Mouse (Mus musculus): Measurements from ENCODE around the gene Slc12a6. TPM values are rescaled to one million over a fixed set of nuclear protein-coding genes. Genes with fewer than 3 reads are reported as not detected.
A peak's percentile ranks its signal among the peaks of the same experiment; 100 is the strongest.

The Slc12a6 gene
- total RNA-seq (2021) = 10 to 100 TPM; 32.1 to 36.1 TPM
- long read RNA-seq, experiment 1, partial matches to known transcripts = 3 of 3 reads
- long read RNA-seq, experiment 1, other reads (novel, unspliced or antisense) = 0 of 3 reads
- long read RNA-seq, experiment 2, partial matches to known transcripts = 2 of 4 reads
- long read RNA-seq, experiment 2, other reads (novel, unspliced or antisense) = 2 of 4 reads

DNA sequence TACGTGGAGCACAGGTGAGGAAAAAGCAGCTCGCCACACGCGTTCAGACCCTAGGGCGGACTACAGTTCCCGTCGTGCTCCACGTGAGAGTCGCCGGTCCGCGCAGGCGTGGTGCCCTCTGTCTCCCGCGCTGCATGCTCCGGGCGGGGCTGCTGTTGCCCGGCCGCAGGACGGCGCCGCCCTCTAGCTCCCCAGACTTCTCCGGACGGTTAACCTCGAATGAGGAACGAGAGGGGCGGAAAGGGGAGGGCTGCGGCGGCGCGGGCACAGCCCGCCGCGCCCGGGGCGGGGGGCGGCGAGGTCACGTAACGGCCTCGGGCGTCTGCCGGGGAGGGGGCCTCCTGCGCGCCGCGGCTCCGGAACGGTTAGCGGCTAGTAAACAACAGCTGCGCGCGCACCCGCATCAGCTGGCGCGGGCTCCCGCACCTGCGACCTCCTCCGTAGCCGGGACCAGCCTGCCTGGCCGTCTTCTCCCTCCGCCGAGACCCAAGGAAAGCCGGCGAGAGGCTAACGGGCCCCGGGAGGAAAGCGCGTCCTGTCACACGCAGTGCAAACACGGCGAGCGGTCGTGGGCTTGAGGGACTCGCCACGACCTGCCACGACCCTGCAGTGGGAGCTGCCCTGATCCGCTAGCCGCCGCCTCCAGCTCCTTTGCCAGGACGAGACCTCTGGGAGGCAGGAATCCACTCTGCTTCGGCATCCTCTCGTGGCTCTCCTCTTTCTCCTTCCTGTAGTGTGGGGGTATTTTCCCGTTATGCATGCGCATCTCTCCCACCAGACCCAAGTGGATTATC lies at the start of gene Slc12a6:
TSS of gene Slc12a6 (plus strand) at position 378 of the 794 bp plus-strand sequence.
- peak; percentile 96 to 97 for DNase-seq

GRCm38 (mm10) chr2:112215977-112216376 lies 49.6 kb upstream of the Slc12a6 start:
- DNase-seq = no peak

DNA sequence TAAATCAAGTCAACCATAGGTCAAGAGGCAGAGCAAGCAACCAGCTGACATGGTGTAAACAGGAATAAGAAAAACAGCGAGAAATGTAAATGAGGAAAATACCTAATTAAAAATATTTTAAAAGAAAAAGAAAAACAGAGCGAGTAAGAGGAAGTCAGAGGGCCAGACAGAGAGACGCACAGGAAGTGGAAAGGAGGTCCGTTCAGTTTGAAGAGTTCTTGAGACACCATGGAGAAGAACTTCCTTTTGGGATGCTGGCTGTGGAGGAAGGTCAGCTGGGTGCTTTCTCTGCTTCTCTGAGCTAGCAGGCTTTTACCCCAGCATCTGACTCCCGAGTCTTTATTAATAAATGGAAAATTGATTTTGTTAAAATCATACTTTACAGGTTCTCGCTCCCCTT lies 48.0 kb upstream of the Slc12a6 start:
- no peak for DNase-seq

GRCm38 (mm10) chr2:112220880-112221279 lies 44.7 kb upstream of the Slc12a6 start:
- no peak for DNase-seq

DNA sequence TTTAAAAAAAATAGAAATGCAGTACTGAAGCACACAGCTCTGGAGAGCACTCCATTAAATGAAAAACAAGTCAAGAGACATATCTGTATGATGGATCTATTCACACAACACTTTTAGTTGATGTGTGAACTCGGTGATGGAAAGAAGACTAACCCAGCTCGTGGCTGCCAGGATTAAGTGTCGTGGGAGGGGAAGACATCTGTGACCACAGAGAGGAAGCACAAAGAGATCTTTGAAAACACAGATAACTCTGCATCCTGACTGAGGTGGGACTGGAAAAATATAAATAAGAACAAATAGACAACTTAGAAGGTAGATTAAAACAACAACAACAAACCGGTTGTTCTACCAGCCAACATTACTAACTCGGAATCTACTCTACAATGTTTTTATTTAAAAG lies 43.0 kb upstream of the Slc12a6 start:
- DNase-seq = no peak

- no peak for DNase-seq
These were observed 41.3 kb upstream of the Slc12a6 start for GRCm38 (mm10) chr2:112224356-112224755.

GRCm38 (mm10) chr2:112232623-112233022 lies 33.0 kb upstream of the Slc12a6 start:
- no peak for DNase-seq

DNA sequence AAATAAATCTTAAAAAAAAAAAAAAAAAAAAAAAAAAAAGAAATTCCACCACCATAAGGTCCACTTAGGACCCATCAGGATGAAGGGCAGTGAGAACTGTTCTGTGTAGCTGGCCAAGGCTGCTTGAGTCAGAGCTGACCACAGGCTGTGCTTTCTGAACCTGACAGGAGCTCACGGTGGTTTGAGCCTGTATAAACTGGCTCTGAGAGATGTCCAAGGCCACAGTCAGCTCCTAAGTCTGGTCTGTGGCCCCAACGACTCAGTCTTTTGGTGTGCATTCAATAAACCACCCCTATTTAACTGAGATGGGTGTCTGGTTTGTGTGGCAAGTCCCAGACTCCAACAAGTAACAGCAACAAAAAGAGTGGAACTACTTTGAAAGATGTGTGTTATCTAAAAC lies 29.0 kb upstream of the Slc12a6 start:
- DNase-seq = peak; percentile 39 to 41

DNA sequence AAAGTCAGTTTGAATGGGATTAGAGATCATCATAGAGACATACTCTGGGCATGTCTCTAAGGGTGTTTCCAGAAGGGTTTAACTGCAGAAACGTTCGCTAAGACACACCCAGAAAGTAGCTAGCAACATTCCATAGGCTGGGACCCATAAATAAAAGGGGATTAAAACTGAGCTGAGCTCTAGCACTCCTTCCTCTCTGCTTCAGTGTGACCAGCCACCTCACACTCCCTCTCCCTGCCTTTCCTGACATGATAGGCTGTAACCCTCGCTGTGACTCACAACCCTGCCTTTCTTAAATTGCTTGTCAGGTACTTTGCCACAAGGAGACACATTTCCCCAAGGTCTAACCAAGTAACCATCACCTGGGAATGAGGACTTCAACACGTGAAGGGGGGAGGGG lies 27.6 kb upstream of the Slc12a6 start:
- no peak for DNase-seq

DNA sequence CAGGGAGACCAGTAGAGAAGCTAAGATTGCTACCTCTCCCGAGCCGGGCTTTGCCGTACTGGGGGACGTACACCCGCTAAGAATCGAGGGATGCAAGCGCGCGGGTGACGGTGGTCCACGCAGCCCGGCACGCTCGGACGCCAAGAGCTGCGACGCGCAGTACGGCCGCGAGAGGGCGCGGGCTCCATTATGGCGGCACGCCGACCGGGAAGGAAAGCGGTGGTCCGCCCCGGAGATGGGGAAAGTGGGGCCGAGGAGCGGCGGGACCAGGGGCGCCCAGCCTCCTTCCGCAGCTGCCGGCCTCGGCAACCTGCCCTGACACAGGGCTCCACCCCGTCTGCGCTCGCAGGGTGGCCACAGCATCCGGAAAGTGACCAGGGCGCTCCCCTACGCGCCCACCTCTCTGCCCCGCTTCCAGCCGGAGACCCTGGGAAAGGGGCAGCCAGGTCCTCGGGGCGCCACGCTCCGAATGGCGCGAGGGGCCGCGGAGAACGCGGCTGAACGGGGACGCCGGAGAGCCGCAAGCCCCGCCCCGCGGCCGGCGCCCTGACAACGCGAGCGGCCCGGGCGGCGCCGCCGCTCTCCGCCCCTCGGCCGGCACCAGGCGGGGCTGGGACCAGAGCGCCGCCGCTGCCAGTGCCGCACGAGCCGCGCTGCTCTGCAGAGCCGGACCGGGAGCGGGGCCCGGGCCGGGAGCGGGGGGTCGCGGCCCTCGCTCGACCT lies 26.3 kb upstream of the Slc12a6 start, which contains the start of gene Lpcat4:
TSS of gene Lpcat4 (plus strand) at position 257 of the 723 bp plus-strand sequence.
- peak; percentile 87 to 91 for DNase-seq

DNA sequence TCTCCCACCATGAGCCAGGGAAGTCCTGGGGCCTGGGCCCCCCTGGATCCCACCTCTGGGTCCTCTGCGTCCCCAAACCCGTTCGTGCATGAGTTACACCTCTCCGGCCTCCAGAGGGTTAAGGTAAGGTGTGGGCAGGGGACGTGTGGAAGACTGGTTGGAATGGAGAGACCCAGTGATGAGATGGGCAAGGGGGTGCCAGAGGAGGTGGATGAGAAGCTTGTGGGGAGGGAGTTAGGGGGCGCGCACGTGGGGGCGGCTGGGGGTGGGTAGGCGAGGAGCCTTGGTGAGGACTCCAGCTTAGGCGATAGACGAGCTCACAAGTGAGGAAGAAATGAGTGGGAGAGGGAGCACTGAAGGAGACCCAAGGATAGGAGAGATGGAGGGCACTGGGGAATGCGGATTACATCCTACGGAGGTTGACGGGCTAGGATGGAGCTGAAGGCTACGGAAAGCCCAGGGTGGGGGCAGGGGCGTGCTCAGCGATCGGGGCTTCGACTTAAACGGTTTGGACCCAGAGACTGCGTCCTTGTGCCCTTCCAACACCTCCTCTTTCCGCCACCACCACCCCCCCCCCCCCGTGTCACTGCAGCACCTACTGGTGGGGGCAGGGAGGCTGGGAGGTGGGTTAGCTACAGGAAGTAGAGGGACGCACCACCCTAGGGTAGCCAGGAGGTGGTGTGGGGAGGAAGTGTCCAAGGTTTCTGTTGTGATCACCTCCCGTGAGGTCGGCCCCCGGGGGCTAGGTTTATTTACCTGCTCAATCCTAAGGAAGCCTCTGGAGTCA lies 25.5 kb upstream of the Slc12a6 start:
- peak in 1 of 2 experiments; percentile 19 for DNase-seq

DNA sequence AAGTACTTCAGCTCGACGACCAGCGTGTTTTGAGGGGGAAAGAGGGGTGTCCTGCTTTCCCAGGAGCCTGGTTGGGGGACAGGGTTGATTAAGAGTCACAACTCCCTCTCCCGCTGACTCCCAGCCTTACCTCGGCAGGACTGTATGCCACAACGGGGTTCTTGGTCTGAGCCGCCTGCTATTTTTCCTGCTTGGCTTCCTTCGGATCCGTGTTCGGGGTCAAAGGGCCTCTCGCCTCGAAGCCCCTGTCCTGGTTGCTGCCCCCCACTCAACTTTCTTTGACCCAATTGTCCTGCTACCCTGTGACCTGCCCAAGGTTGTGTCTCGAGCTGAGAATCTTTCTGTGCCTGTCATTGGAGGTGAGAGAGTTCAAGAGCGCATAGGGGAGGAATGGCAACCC lies 23.8 kb upstream of the Slc12a6 start:
- no peak for DNase-seq

GRCm38 (mm10) chr2:112245307-112245706 lies 20.3 kb upstream of the Slc12a6 start:
- no peak for DNase-seq

DNA sequence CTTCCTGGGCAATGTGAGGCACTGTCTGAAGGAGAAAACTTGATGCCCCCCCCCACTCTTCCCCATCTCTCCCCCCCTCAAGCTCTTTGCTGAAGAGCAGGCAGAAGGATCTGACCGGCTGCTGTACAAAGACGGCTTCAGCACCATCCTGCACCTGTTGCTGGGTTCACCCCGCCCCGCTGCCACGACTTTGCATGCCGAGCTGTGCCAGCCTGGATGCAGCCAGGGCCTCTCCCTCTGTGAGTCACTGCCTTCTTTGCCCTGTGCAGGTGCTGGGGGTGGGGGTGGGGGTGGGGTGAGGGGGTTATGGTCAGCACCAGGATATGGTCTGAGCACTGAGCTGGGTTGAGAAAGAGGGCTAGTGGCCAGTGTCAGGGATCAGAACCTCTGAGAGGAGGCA lies 19.4 kb upstream of the Slc12a6 start:
- DNase-seq = no peak

DNA sequence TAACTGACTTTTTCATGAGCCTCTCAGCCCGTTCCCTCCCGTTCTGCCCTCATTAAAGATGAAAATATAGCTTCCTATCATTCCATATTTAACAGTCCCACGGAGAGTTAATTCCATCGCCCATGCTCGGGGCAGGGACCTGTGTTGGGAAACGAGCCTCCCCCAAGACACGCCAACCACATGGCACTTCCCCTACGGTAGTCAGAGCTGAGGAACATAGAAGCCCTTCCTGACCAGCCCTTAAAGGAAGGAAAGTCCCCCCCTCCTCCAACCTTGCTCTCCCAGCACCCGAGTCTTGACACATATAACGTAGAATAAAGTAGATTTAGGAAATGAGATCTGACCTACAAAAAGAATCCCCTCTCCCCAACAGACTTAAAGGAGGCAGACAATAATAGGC lies 18.3 kb upstream of the Slc12a6 start:
- DNase-seq = no peak

DNA sequence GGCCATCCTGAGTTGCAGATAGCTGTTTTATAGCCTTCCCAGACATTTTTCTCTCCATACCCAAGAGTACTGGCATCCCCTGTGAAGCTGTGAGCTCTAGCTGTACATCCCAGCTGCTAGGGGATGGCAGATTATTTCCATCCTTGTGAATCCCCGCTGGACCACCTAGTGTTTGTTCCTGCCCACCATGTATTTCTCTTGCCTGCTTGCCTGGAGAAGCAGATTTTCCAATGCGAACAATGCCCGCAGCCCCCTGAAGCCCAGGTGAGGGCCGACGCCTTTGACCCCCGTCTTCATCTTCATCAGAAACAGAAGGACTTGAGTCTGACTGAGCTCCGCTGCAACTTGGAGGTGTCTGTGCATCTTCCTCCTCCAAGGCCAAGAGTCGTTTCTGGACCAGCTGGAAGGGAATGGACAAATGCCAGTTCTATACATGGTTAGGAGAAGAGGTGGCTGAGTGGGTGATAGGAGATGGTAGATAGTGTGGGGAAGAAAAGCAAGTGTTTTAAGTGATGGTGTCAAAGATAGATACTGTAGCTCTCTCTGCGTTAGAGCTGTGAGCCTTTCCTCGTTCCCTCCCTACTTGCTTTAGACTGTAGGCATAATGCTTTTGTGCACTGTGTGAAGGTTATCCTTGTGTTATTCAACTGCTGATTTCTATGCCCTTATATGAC lies 15.7 kb upstream of the Slc12a6 start:
- no peak for DNase-seq

DNA sequence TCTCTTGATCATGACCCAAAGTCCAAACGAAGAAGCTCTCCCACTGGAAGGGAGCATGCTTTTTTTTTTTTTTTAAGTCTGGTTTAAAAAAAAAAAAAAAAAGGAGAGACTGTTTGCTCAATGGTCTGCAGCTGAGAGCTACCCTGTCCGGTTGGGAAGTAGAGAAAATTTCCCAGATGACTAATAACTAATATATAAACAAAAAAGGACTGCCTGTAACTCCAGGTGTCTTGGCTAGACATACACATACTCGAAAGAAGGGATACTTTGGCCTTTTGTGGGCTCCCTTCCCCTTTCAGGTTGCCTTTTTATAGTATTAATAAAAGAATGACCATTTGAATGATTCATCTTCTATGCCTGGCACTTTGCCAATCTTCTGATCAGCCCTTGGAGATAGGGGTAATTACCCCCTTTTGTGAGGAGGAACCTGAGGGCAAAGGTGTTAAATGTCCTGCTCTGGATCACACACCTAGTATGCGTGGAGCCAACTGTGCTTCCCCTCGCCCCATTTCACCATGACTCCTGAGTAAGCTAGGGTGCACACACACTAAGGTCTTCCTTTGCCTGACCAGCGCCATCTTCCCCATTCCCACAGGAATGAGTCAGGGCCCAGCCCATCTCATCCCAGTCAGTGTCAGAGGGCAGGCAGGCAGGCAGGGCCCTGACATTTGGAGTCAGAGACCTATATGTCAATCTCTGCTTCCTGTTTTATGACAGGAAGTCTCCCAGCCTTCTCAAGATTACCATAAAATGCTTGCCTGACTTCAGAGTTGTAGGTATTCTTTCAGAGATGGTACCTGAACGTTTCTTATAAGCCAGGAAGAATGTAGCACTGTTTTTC lies 10.7 kb upstream of the Slc12a6 start:
- DNase-seq = peak; percentile 28 to 60

- peak; percentile 8 to 28 for DNase-seq
These were observed 6.2 kb upstream of the Slc12a6 start, which contains the start of gene Nutm1 for GRCm38 (mm10) chr2:112259241-112259962. TSS of gene Nutm1 (minus strand) at chr2:112259291.

DNA sequence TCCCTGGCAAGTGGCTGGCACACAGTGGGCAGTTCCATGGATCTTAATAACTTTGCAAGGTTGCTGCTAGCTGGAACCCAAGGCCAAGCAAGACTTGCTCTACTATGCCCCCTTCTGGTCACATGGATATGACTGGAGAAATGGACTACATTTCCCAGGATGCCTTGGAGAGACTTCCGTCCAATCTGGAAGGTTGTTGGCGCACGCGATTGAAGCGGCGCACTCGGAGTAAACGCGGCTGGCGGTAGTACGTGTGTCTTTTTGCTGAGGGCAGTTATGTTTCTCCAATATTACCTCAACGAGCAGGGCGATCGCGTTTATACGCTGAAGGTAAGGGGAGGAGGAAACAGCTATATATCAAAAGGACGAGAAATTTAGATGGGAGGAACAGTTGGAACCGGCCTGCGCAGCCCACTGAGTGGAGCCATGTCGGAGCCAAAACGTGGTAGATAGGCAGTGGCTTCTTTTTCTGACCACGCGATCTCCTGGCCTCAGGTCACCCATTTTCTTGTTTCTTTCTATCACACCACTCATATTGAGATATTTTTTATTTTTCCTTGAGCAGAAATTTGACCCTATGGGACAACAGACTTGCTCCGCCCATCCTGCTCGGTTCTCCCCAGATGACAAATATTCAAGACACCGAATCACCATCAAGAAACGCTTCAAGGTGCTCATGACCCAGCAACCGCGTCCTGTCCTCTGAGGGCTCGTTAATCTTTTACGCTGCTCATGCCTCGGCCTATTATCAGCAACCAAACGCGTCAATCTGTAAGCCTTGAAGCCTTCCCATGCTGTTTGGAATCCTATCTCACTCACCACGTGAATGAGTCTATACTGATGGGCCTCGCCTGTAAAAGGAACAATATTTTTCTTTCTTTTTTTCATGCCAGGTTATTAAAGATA lies 3.6 kb upstream of the Slc12a6 start, which contains the start of gene Nop10:
TSS of gene Nop10 (plus strand) at position 179 of the 906 bp plus-strand sequence.
- DNase-seq = peak; percentile 85 to 86
